Mouse (Mus musculus): ENCODE measurements around the gene Atp6v0b. TPM values are rescaled to one million over a fixed set of nuclear protein-coding genes. Genes with fewer than 3 reads are reported as not detected.
A peak's percentile ranks its signal among the peaks of the same experiment; 100 is the strongest.

Gene Atp6v0b
- polyA plus RNA-seq, 1 experiment from 2014 or later: 673 TPM

DNA sequence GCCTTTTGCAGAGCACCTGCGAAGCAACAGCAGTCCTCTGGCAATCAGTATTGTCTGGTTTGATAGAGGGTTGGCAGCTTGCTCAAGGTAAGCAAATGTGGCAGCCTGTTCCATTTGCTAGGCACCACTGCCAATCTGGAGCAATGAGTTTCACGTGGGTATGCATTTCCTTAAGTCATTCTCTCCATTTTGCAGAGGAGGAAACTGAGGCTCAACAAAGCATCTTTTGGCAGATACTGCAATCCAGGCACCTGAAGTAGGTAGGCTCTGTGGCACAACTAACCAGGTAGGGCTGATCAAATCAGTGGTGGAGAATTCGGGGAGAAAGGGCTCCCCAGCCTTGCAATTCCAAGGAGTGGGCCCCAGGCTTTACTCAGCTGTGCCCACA, 52.7 kb downstream of the Atp6v0b start, which contains the start of gene Slc6a9:
Gene Slc6a9, plus strand, starts transcription at position 50 of the 388 bp plus-strand sequence.
- Histone ChIP-seq H3K9ac (ENCODE audit: low read depth, low read length) (peak within 1 kb of the TSS; percentile 78), H3K9me3 (replicated peaks; ENCODE audit: control insufficient read depth, low read length, poor library complexity, severe bottlenecking) (no peaks in the 10 kb centered on the region), H3K4me1 (ENCODE audit: control insufficient read depth, insufficient read depth, low read length) (peaks cover 20% of the 10 kb centered on the region), H3K36me3 (ENCODE audit: control insufficient read depth, insufficient read depth, low read length) (no peaks in the 10 kb centered on the region), H3K27ac (ENCODE audit: low read length) (peak within 1 kb of the TSS; percentile 86), H3K27me3 (ENCODE audit: control insufficient read depth, insufficient read depth, low read depth, low read length) (no peaks in the 10 kb centered on the region), H3K4me2 (ENCODE audit: low read length) (peak within 1 kb of the TSS; percentile 80), H3K4me3 (ENCODE audit: low read depth, low read length) (peak within 1 kb of the TSS; percentile 62)
- no peak for ATAC-seq
- 21% methylated on average over 3 of the region's 3 CpGs for WGBS

Other genes starting within 250 kb of the Atp6v0b start
- 81.9 and 83.3 TPM in 2 replicates for gene Dmap1, start 205.1 kb downstream of the Atp6v0b start, polyA plus RNA-seq (2015; fragmentation: Nextera tagmentation; extraction: Ambion mirVana)
- gene Gm12845, start 162.9 kb downstream of the Atp6v0b start, polyA plus RNA-seq (2015; fragmentation: Nextera tagmentation; extraction: Ambion mirVana): not detected in 2 replicates
- not detected in 2 replicates for gene Klf17, start 121.7 kb downstream of the Atp6v0b start, polyA plus RNA-seq (2015; fragmentation: Nextera tagmentation; extraction: Ambion mirVana)
- 32.2 and 45.9 TPM in 2 replicates for gene Slc6a9, start 52.8 kb downstream of the Atp6v0b start, polyA plus RNA-seq (2015; fragmentation: Nextera tagmentation; extraction: Ambion mirVana)
- 2.3 and 2.4 TPM in 2 replicates for gene Ccdc24, start 14.8 kb downstream of the Atp6v0b start, polyA plus RNA-seq (2015; fragmentation: Nextera tagmentation; extraction: Ambion mirVana)
- 58.8 and 65.5 TPM in 2 replicates for gene B4galt2, start 3.8 kb downstream of the Atp6v0b start, polyA plus RNA-seq (2015; fragmentation: Nextera tagmentation; extraction: Ambion mirVana)
- 21.2 and 23.1 TPM in 2 replicates for gene Dph2, start 4.7 kb upstream of the Atp6v0b start, polyA plus RNA-seq (2015; fragmentation: Nextera tagmentation; extraction: Ambion mirVana)
- 66.9 and 69.5 TPM in 2 replicates for gene Ipo13, start 27.7 kb upstream of the Atp6v0b start, polyA plus RNA-seq (2015; fragmentation: Nextera tagmentation; extraction: Ambion mirVana)
- 0.75 and 0.92 TPM in 2 replicates for gene Artn, start 42.4 kb upstream of the Atp6v0b start, polyA plus RNA-seq (2015; fragmentation: Nextera tagmentation; extraction: Ambion mirVana)
- 13.2 and 13.8 TPM in 2 replicates for gene St3gal3, start 247.6 kb upstream of the Atp6v0b start, polyA plus RNA-seq (2015; fragmentation: Nextera tagmentation; extraction: Ambion mirVana)